Mouse (Mus musculus) midbrain, embryonic 11.5 days (tissue): ENCODE data around the gene Ubl7. TPM values are rescaled to one million over a fixed set of nuclear protein-coding genes. Genes with fewer than 3 reads are reported as not detected.

ENCODE experiments used
- ATAC-seq: fragments of 200-750 bp; cut with Nextera tagmentation; 2 replicates; pipeline ENCODE4 v1.8.0; 2017; ENCODE audit warnings: moderate TSS enrichment, moderate library complexity; ENCODE audit not compliant: low FRiP score
- DNase-seq: peaks from one replicate; pipeline ENCODE4 v3.0.0; 2015; ENCODE audit warnings: low spot score; ENCODE audit errors: missing footprints
- H3K27ac ChIP-seq: fragments of 300-500 bp; sonication (generic); 2 replicates; pipeline ENCODE4 v1.5.1; 2014; ENCODE audit warnings: low read depth, low read length
- H3K27me3 ChIP-seq: fragments of 300-500 bp; sonication (generic); 2 replicates; pipeline ENCODE4 v1.6.1; 2014; ENCODE audit warnings: mild to moderate bottlenecking, low read length, moderate library complexity, mixed read lengths; ENCODE audit not compliant: control insufficient read depth, insufficient read depth
- H3K36me3 ChIP-seq: fragments of 300-500 bp; sonication (generic); 2 replicates; pipeline ENCODE4 v1.6.1; 2014; ENCODE audit warnings: mild to moderate bottlenecking, low read length, moderate library complexity, mixed read lengths; ENCODE audit not compliant: control insufficient read depth, insufficient read depth
- H3K4me1 ChIP-seq: fragments of 300-500 bp; sonication (generic); 2 replicates; pipeline ENCODE4 v1.6.1; 2014; ENCODE audit warnings: low read length; ENCODE audit not compliant: control insufficient read depth, insufficient read depth
- H3K4me2 ChIP-seq: fragments of 300-500 bp; sonication (generic); 2 replicates; pipeline ENCODE4 v1.6.1; 2014; ENCODE audit warnings: mild to moderate bottlenecking, moderate library complexity
- H3K4me3 ChIP-seq: fragments of 300-500 bp; sonication (generic); 2 replicates; pipeline ENCODE4 v1.5.1; 2014; ENCODE audit warnings: low read depth, low read length
- H3K9ac ChIP-seq: fragments of 300-500 bp; sonication (generic); 2 replicates; pipeline ENCODE4 v1.6.1; 2014; ENCODE audit warnings: low read length
- H3K9me3 ChIP-seq: fragments of 300-500 bp; sonication (generic); 2 replicates; pipeline ENCODE4 v1.6.1; 2016; ENCODE audit warnings: low read length; ENCODE audit not compliant: control insufficient read depth
- whole genome bisulfite sequencing: fragments of 180-500 bp; shearing (Covaris S2); extraction: QIAGEN DNeasy Blood & Tissue Kit; methylation state at CpG from one replicate; pipeline ENCODE4 v1.1.7; 2014; 5-methylcytosine and 5-hydroxymethylcytosine counted together
- polyA plus RNA-seq: library from polyadenylated mRNA; unstranded; fragments of >200 nt; fragmentation: Nextera tagmentation; extraction: Ambion mirVana; gene quantifications from 2 replicates; pipeline ENCODE4 v1.2.1, GENCODE M21; 2014

Gene Ubl7
- polyA plus RNA-seq, 1 experiment from 2014 or later, result 111 TPM

DNA sequence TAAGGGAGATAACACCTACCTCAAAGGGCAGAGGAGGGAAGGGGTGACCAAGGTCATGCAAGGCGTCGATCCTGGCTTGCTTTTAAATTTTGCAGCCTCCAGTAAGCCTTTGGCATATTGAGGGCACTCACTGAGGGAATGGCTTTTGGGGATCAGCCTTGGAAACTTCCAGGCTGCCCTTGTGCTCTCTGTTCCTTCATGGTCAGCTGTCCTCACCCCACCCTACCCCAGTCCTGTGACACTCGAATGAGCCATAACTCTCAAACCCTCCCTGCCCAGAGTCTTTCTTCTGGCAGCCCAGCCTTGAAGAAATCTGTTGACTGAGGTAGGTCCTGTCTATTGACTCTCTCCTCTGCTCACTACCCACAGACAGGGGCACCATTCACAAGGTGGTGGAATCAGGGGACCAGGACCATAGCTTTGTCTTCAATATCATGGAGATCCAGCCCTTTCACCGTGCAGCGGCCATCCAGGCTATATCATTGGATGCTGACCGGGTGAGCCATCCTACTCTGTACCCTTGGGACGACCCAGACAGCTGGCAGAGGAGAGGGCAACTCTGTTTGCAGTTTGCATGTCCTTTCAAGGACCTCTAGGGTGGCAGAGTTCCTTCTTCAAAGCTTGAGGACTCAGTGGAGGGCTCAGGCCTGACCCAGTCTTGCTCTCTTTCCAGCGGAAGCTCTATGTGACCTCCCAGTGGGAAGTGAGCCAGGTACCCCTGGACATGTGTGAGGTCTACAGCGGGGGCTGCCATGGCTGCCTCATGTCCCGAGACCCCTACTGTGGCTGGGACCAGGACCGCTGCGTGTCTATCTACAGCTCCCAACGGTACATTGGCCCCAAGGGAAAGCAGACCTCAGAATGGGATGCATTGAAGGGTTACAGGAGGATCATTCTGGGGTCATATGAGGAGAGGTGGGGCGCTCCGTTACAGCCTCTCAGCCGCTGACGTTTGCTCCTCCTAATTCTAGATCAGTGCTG is 49.4 kb downstream of the Ubl7 start:
- H3K27me3 ChIP-seq, result no peaks in the 10 kb centered on the region
- no peak for DNase-seq
- H3K4me2 ChIP-seq, result no peak overlapping the region
- no peak overlapping the region for H3K27ac ChIP-seq
- H3K9ac ChIP-seq, result no peak overlapping the region
- no peaks in the 10 kb centered on the region for H3K36me3 ChIP-seq
- no peaks in the 10 kb centered on the region for H3K9me3 ChIP-seq
- 88% methylated on average over 17 of the region's 17 CpGs for WGBS
- no peaks in the 10 kb centered on the region for H3K4me1 ChIP-seq
- ATAC-seq, result no peak
- no peak overlapping the region for H3K4me3 ChIP-seq

DNA sequence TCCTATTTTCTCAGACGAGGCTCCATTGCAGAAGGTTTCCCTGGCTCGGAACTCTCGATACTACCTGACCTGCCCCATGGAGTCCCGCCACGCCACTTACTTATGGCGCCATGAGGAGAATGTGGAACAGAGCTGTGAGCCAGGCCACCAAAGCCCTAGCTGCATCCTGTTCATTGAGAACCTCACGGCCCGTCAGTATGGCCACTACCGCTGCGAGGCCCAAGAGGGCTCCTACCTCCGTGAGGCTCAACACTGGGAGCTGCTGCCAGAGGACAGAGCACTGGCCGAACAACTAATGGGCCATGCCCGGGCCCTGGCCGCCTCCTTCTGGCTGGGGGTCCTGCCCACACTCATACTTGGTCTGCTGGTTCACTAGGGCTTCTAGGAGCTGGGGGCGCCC is 50.4 kb downstream of the Ubl7 start:
- no peaks in the 10 kb centered on the region for H3K27me3 ChIP-seq
- 89% methylated on average over 15 of the region's 15 CpGs for WGBS
- H3K9ac ChIP-seq, result no peak overlapping the region
- H3K27ac ChIP-seq, result no peak overlapping the region
- H3K4me2 ChIP-seq, result no peak overlapping the region
- no peak overlapping the region for H3K4me3 ChIP-seq
- H3K36me3 ChIP-seq, result no peaks in the 10 kb centered on the region
- peak; percentile 51 for DNase-seq
- H3K9me3 ChIP-seq, result no peaks in the 10 kb centered on the region
- H3K4me1 ChIP-seq, result no peaks in the 10 kb centered on the region
- ATAC-seq, result no peak

DNA sequence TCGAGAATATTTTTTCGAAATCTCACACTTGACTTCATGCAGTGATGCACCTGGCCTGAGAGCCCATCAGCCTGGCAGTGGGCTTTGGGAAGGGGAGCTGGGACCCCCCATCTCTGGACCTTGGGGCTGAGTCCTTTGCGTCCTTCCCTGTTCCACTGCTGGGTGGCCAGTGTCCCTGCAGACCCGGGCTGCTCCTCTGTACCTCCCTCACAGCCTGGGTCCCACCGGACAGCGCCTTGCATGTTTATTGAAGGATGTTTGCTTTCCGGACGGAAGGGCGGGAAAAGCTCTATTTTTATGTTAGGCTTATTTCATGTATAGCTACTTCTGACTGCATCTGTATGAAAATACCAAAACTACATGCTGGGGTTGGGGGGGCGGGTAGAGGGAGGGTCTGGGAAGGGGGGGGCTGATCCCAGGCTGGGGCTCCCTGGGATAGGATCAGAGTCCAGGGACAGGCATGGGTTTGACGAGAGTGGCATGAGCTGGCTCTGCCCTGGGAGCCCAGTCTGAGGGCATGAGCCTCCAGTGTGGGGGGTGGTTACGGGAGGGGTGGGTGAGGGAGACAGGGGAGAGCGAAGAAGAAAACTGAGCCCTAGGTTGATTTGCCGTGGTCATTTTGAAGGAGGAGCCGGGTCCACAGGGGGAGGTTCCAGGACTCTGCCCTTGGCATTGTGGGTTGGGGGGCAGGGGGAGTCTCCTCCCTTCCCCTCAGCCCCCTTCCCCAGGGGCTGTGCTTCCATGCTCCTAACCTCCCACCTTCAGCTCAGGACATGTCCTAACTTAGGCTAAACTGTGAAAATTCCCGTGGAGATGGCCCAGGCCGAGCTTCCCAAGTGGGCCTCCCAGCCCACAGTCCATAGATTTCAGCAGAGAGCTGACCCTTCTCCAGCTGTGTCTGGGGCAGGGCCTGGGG is 51.3 kb downstream of the Ubl7 start:
- no peak overlapping the region for H3K4me2 ChIP-seq
- no peak overlapping the region for H3K4me3 ChIP-seq
- no peaks in the 10 kb centered on the region for H3K36me3 ChIP-seq
- H3K4me1 ChIP-seq, result no peaks in the 10 kb centered on the region
- DNase-seq (peak; percentile 72), ATAC-seq (no peak)
- no peak overlapping the region for H3K9ac ChIP-seq
- H3K9me3 ChIP-seq, result no peaks in the 10 kb centered on the region
- 71% methylated on average over 17 of the region's 17 CpGs for WGBS
- H3K27ac ChIP-seq, result no peak overlapping the region
- H3K27me3 ChIP-seq, result no peaks in the 10 kb centered on the region

DNA sequence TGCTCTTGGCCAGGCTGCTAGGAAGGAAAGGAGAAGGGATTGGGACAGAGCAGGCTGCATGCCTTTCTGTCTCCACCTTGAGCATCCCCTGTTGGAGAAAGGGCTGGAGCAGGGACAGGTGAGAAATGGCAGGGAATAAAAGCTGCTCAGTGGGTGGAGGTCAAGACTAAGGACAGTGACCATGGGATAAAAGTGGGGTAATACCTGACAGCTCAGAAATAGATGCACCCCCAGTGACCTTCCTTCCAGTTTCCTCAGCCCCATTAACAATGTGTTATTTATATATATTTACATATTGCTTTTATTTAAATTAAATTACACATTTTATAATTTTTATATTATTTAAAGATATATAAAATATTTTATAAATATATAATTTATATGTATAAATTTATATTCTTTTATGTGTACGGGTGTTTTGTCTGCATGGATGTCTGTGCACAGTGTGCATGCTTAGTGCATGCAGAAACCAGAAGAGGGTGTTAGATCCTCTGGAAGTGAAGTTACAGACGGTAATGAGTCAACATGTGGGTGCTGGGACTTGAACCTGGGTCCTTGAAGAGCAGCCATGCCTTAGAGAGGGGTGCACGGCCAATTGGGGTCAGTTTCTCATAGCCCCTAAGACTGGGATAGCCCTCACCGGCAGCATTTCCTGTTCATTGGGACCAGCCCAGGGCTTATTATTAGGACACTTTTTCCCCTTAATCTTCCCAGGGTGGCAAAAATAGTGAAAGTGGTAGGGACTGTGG is 52.6 kb downstream of the Ubl7 start:
- no peaks in the 10 kb centered on the region for H3K9me3 ChIP-seq
- ATAC-seq, result no peak

DNA sequence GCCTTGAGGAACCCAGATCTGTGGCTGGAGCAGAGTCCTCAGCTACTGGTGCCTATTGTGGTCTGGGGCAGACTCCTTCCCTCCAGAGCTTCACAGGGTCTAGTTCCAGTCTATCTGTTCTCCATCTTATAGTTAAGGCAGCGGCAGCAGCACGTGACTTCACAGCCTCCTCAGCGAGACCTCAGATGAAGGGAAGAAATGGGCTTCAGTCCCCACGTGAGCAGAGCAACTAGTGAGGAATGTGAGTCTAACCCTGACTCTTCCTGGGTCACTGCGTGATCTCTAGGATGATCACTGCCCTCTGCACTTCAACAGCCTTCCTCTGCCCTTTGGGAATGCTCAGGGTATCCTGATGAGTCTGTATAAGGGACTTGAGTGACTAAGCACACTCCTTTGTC is 53.2 kb downstream of the Ubl7 start:
- Histone ChIP-seq H3K36me3 (no peaks in the 10 kb centered on the region), H3K9me3 (no peaks in the 10 kb centered on the region), H3K4me2 (no peak overlapping the region), H3K4me1 (no peaks in the 10 kb centered on the region), H3K27me3 (no peaks in the 10 kb centered on the region), H3K27ac (no peak overlapping the region), H3K9ac (no peak overlapping the region), H3K4me3 (no peak overlapping the region)
- peak; percentile 69 for DNase-seq
- 73% methylated on average over 5 of the region's 5 CpGs for WGBS
- ATAC-seq, result no peak

More for the DNA sequence above, 52.6 kb downstream of the Ubl7 start:
- Histone ChIP-seq H3K4me2 (no peak overlapping the region), H3K36me3 (no peaks in the 10 kb centered on the region), H3K4me3 (no peak overlapping the region), H3K4me1 (no peaks in the 10 kb centered on the region), H3K27ac (no peak overlapping the region), H3K27me3 (no peaks in the 10 kb centered on the region), H3K9ac (no peak overlapping the region)
- DNase-seq, result peak; percentile 78
- 83% methylated on average over 4 of the region's 4 CpGs for WGBS

DNA sequence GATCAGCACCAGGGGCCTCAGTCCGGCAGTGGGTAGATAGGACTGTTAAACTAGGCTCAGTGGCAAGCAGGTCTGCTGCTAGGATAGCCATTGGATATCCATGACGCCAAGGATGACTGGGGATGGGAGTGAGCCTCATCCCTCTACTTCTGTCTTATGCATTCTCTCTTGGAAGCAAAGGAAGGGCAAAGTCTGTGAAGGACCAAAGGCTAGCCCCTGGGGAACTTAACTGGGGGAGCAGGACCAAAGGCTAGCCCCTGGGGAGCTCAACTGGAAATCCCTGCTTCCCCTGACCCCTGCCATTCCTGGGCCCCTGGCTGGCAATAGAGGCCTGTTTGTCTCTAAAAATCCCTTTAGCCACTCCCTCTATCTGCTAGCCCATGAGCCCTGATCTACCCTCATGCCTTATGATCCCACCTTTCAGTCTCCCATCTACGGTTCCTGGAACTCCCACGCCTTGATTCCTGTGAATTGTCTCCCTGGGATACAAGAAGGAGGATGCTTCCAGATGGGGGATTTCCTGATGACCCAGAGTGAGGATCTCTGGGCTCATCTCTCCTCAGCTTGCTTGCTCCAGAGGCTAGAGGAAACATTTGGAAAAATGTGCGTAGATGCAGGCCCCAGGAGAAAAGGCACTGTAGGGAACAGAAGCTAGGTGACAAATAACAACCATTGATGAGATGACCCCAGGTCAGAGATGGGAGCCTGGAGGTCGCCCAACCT is 53.9 kb downstream of the Ubl7 start:
- Histone ChIP-seq H3K9me3 (no peaks in the 10 kb centered on the region), H3K9ac (no peak overlapping the region), H3K27me3 (no peaks in the 10 kb centered on the region), H3K27ac (no peak overlapping the region), H3K4me1 (no peaks in the 10 kb centered on the region), H3K36me3 (no peaks in the 10 kb centered on the region), H3K4me2 (no peak overlapping the region), H3K4me3 (no peak overlapping the region)
- no peak for ATAC-seq
- 68% methylated on average over 6 of the region's 6 CpGs for WGBS
- peak; percentile 80 for DNase-seq

DNA sequence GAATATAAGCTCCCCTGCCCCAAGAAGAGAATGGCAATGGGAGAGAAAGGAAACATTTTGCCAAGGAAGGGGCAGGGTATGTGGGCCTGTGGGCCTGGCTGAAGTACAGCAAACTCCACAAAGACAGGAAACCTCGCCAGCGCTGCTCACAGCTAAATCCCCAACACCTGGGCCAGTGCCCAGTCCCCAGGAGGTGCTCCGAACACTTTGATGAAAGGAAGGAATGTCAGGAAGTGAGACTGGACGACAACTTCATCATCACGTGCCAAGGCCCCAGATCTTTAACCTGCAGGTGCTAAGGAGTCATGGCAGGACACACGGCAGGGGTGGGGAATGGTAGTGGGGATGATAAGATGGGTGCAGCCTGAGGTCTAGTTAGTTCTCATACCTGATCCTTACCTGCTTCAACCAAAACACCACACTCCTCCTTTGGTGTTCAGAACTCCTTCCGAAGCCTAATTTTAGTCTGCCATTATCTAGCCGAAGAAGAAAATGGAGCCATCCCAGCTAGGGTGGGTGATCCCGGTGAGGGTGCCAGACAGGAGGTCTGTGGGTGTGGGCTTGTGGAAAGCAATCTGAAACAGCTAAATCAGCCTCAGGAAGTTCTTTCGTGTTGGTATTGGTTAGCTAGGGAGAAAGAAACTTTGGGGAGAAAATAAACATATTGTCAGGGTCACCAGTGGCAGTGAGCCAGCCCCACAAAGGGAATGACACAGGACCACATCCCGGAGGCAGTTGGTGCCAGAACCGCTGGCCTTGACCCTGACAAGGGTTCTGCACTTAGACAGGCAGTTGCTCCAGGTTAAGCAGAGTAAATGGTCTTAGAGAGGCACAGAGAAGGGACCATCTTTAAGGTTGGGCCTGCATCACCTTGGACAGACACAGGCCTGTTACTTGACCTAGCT is 54.8 kb downstream of the Ubl7 start:
- WGBS, result 71% methylated on average over 12 of the region's 12 CpGs
- Histone ChIP-seq H3K36me3 (no peaks in the 10 kb centered on the region), H3K9me3 (no peaks in the 10 kb centered on the region), H3K4me1 (no peaks in the 10 kb centered on the region), H3K27ac (no peak overlapping the region), H3K27me3 (no peaks in the 10 kb centered on the region), H3K9ac (no peak overlapping the region), H3K4me3 (no peak overlapping the region), H3K4me2 (no peak overlapping the region)
- DNase-seq, result peak; percentile 53
- no peak for ATAC-seq
